In genomic region chr3:80056636-80057350, GRCm38 (mm10) we compare ENCODE assay signal across 20 mouse cellular contexts.
DNase-seq lines count a peak whose midpoint lies in the region; ATAC-seq and TF ChIP-seq lines count a peak whose summit lies in the region.
"Had no signal": no experiment of that assay in that cellular context is flagged by ENCODE, and none has a peak within 500 bp of the region (broad histone marks: within the 10 kb centered on the region; RNA-seq: fewer than 3 reads in every experiment).

No protein-coding gene starts in this region.

- 72% methylated on average over 6 of the region's 6 CpGs for WGBS in heart, embryonic 10.5 days
- 66% methylated on average over 6 of the region's 6 CpGs for WGBS in kidney, embryonic 16.5 days
- 32% methylated on average over 6 of the region's 6 CpGs for WGBS in stomach, postnatal 0 days

- no peak for TF ChIP-seq CTCF in stomach, postnatal 0 days (IDR thresholded peaks at IDR 0.05; ENCODE audit: low read depth)

- no peaks in the 10 kb centered on the region for H3K27me3 ChIP-seq in heart, embryonic 10.5 days (ENCODE audit: insufficient read depth, poor library complexity, severe bottlenecking)
- H3K27me3 ChIP-seq in kidney, embryonic 16.5 days (ENCODE audit: insufficient read depth, low read length) = no peaks in the 10 kb centered on the region
- H3K27me3 ChIP-seq in stomach, postnatal 0 days (ENCODE audit: control insufficient read depth, insufficient read depth, low read length) = no peaks in the 10 kb centered on the region
- H3K27me3 ChIP-seq: forebrain, embryonic 15.5 days; hindbrain, embryonic 12.5 days; limb, embryonic 12.5 days; midbrain, embryonic 12.5 days had no signal

- peaks cover 20% of the 10 kb centered on the region for H3K4me1 ChIP-seq in heart, embryonic 10.5 days
- no peaks in the 10 kb centered on the region for H3K4me1 ChIP-seq in kidney, embryonic 16.5 days (ENCODE audit: insufficient read depth, low read length)
- H3K4me1 ChIP-seq in stomach, postnatal 0 days (replicated peaks; ENCODE audit: control insufficient read depth, insufficient read depth) = no peaks in the 10 kb centered on the region
- H3K4me1 ChIP-seq: embryonic facial prominence, embryonic 10.5 days; forebrain, embryonic 15.5 days; hindbrain, embryonic 12.5 days; limb, embryonic 12.5 days; midbrain, embryonic 12.5 days had no signal

- peak overlapping the region; percentile 49; the same call in 1 of the 2 replicates for H3K27ac ChIP-seq in heart, embryonic 10.5 days
- peak overlapping the region; percentile 11; the same call in 1 of the 2 replicates for H3K27ac ChIP-seq in kidney, embryonic 16.5 days (ENCODE audit: low read length)
- no peak overlapping the region for H3K27ac ChIP-seq in stomach, postnatal 0 days (replicated peaks)
- H3K27ac ChIP-seq: embryonic facial prominence, embryonic 10.5 days; forebrain, embryonic 15.5 days; hindbrain, embryonic 12.5 days; limb, embryonic 12.5 days; macrophage; midbrain, embryonic 12.5 days had no signal

- no peak overlapping the region for H3K9ac ChIP-seq in kidney, embryonic 16.5 days (replicated peaks; ENCODE audit: low read length)
- H3K9ac ChIP-seq in stomach, postnatal 0 days (ENCODE audit: low read length) = no peak overlapping the region
- H3K9ac ChIP-seq: forebrain, embryonic 15.5 days; hindbrain, embryonic 12.5 days; limb, embryonic 12.5 days; midbrain, embryonic 12.5 days had no signal

- ATAC-seq in kidney, embryonic 16.5 days (ENCODE audit: low FRiP score, low TSS enrichment) = no peak
- peak; percentile 57; the same call in 1 of the 2 replicates for ATAC-seq in stomach, postnatal 0 days (ENCODE audit: low FRiP score, low TSS enrichment)
- ATAC-seq: forebrain, embryonic 15.5 days had no signal

- no peak for TF ChIP-seq EP300 in stomach, postnatal 0 days (optimal IDR thresholded peaks at IDR 0.05)

- intact Hi-C loops in heart, postnatal 25 days (cut with DNase I) = loop anchor here (5.0 kb wide), 1 partner anchor 79 kb away; no protein-coding TSS in a partner anchor

- no peak overlapping the region for H3K4me3 ChIP-seq in heart, embryonic 10.5 days
- H3K4me3 ChIP-seq in kidney, embryonic 16.5 days (ENCODE audit: low read length) = no peak overlapping the region
- H3K4me3 ChIP-seq in stomach, postnatal 0 days (ENCODE audit: low read depth, low read length) = no peak overlapping the region
- H3K4me3 ChIP-seq: embryonic facial prominence, embryonic 10.5 days; erythroblast, embryonic 14.5 days; forebrain, embryonic 15.5 days; hindbrain, embryonic 12.5 days; limb, embryonic 12.5 days; midbrain, embryonic 12.5 days had no signal

- H3K36me3 ChIP-seq in heart, embryonic 10.5 days = no peaks in the 10 kb centered on the region
- H3K36me3 ChIP-seq in kidney, embryonic 16.5 days (ENCODE audit: insufficient read depth, low read length) = no peaks in the 10 kb centered on the region
- H3K36me3 ChIP-seq in stomach, postnatal 0 days (ENCODE audit: control insufficient read depth, insufficient read depth, low read length) = no peaks in the 10 kb centered on the region
- H3K36me3 ChIP-seq: embryonic facial prominence, embryonic 10.5 days; forebrain, embryonic 15.5 days; hindbrain, embryonic 12.5 days; limb, embryonic 12.5 days; midbrain, embryonic 12.5 days had no signal

- no peak for DNase-seq in heart, embryonic 10.5 days (ENCODE audit: low spot score)
- DNase-seq in heart, postnatal 25 days (ENCODE audit: low spot score) = no peak
- DNase-seq in kidney, postnatal 14 days = no peak
- peak; percentile 5 for DNase-seq in urinary bladder, postnatal 25 days (ENCODE audit: low spot score)
- no peak for DNase-seq in urinary bladder, postnatal 36 days (ENCODE audit: low spot score in 2 of 2)
- DNase-seq in stomach, postnatal 0 days (ENCODE audit: low spot score) = no peak
- DNase-seq in yolk sac, embryonic 10.5 days (ENCODE audit: low spot score) = no peak
- DNase-seq: adrenal gland, postnatal 10 days; cerebellum, adult 11 months; cerebellum, postnatal 25 days; kidney, postnatal 10 days; thymus, adult 18-20 months had no signal

- H3K4me2 ChIP-seq in kidney, embryonic 16.5 days (replicated peaks; ENCODE audit: low read depth, low read length) = no peak overlapping the region
- H3K4me2 ChIP-seq in stomach, postnatal 0 days (replicated peaks; ENCODE audit: low read depth) = no peak overlapping the region
- H3K4me2 ChIP-seq: forebrain, embryonic 15.5 days; hindbrain, embryonic 12.5 days; limb, embryonic 12.5 days; midbrain, embryonic 12.5 days had no signal

- no peaks in the 10 kb centered on the region for H3K9me3 ChIP-seq in heart, embryonic 10.5 days
- H3K9me3 ChIP-seq in kidney, embryonic 16.5 days (ENCODE audit: low read length) = no peaks in the 10 kb centered on the region
- H3K9me3 ChIP-seq in stomach, postnatal 0 days (ENCODE audit: control insufficient read depth, low read length) = no peaks in the 10 kb centered on the region
- H3K9me3 ChIP-seq: embryonic facial prominence, embryonic 10.5 days; forebrain, embryonic 15.5 days; hindbrain, embryonic 12.5 days; limb, embryonic 12.5 days; midbrain, embryonic 12.5 days had no signal
